Mouse (Mus musculus) pancreas, adult 10 weeks (tissue): ENCODE results near the gene Rln3. TPM values are rescaled to one million over a fixed set of nuclear protein-coding genes. Genes with fewer than 3 reads are reported as not detected.

Source experiments
- polyA plus RNA-seq: library from polyadenylated mRNA; stranded (reverse); fragments of 350-450 nt; fragmentation: Illumina TruSeq; extraction: RNeasy Lipid Tissue Mini Kit (QIAGEN cat#74804); gene quantifications from one replicate; pipeline ENCODE4 v1.2.3, GENCODE M21; 2015; ENCODE audit warnings: low read depth, low replicate concordance; ENCODE audit not compliant: insufficient read depth

Rln3 gene
- not detected for polyA plus RNA-seq

GRCm38 (mm10) chr8:84044900-84045299 is at the start of gene Rln3:
Gene Rln3 (minus strand): TSS chr8:84045000.

GRCm38 (mm10) chr8:84066291-84066930 is 21.6 kb upstream of the Rln3 start, which contains the start of gene Rfx1:
Gene Rfx1 (plus strand): TSS chr8:84066834.

GRCm38 (mm10) chr8:84065037-84065436 is 20.2 kb upstream of the Rln3 start, which contains the start of gene Gm10643:
Gene Gm10643 (minus strand): TSS chr8:84065137.

GRCm38 (mm10) chr8:84042066-84042947 is 2.5 kb downstream of the Rln3 start, which contains the start of gene Il27ra:
Gene Il27ra (minus strand): TSS chr8:84042589.

GRCm38 (mm10) chr8:84021096-84021495 is 23.7 kb downstream of the Rln3 start, which contains the start of gene Palm3:
Gene Palm3 (plus strand): TSS chr8:84021471.

GRCm38 (mm10) chr8:84011705-84012498 is 32.9 kb downstream of the Rln3 start, which contains the start of gene 2210011C24Rik:
Gene 2210011C24Rik (minus strand): TSS chr8:84012171.

GRCm38 (mm10) chr8:84001281-84002000 is 43.4 kb downstream of the Rln3 start, which contains the start of gene 1700067K01Rik:
Gene 1700067K01Rik (plus strand): TSS chr8:84001502.

GRCm38 (mm10) chr8:83997511-83998141 is 47.2 kb downstream of the Rln3 start, which contains the start of gene Samd1:
Gene Samd1 (plus strand): TSS chr8:83997672.

Other genes starting within 250 kb of the Rln3 start
- gene Adgrl1, start 144.9 kb downstream of the Rln3 start, polyA plus RNA-seq, result 7.4 TPM
- gene Gm10644, start 89.8 kb downstream of the Rln3 start, polyA plus RNA-seq, result 1.7 TPM
- gene Asf1b, start 89.5 kb downstream of the Rln3 start, polyA plus RNA-seq, result 0.78 TPM
- 14.2 TPM for gene Prkaca, start 72.0 kb downstream of the Rln3 start, polyA plus RNA-seq
- gene Samd1, start 47.3 kb downstream of the Rln3 start, polyA plus RNA-seq, result 15.6 TPM
- gene 1700067K01Rik, start 43.5 kb downstream of the Rln3 start, polyA plus RNA-seq, result not detected
- not detected for gene 2210011C24Rik, start 32.8 kb downstream of the Rln3 start, polyA plus RNA-seq
- 2.5 TPM for gene Palm3, start 23.5 kb downstream of the Rln3 start, polyA plus RNA-seq
- gene Il27ra, start 2.4 kb downstream of the Rln3 start, polyA plus RNA-seq, result 0.90 TPM
- gene Gm10643, start 20.1 kb upstream of the Rln3 start, polyA plus RNA-seq, result not detected
- 5.4 TPM for gene Rfx1, start 21.8 kb upstream of the Rln3 start, polyA plus RNA-seq
- 4.5 TPM for gene Dcaf15, start 59.8 kb upstream of the Rln3 start, polyA plus RNA-seq
- not detected for gene Podnl1, start 81.0 kb upstream of the Rln3 start, polyA plus RNA-seq
- 6.1 TPM for gene Cc2d1a, start 102.9 kb upstream of the Rln3 start, polyA plus RNA-seq
- not detected for gene 4930432K21Rik, start 103.0 kb upstream of the Rln3 start, polyA plus RNA-seq
- not detected for gene Nanos3, start 140.2 kb upstream of the Rln3 start, polyA plus RNA-seq
- 0.96 TPM for gene Zswim4, start 192.1 kb upstream of the Rln3 start, polyA plus RNA-seq
- gene D8Ertd738e, start 204.7 kb upstream of the Rln3 start, polyA plus RNA-seq, result 75.9 TPM
- 6.5 TPM for gene Mri1, start 212.3 kb upstream of the Rln3 start, polyA plus RNA-seq
- 9.7 TPM for gene Ccdc130, start 225.4 kb upstream of the Rln3 start, polyA plus RNA-seq